Mouse (Mus musculus) adrenal gland, adult 10 weeks (tissue): ENCODE measurements around the gene Atp5b. TPM values are rescaled to one million over a fixed set of nuclear protein-coding genes. Genes with fewer than 3 reads are reported as not detected.

Experiments
- polyA plus RNA-seq: library from polyadenylated mRNA; stranded (reverse); fragments of 350-450 nt; fragmentation: Illumina TruSeq; extraction: RNeasy Lipid Tissue Mini Kit (QIAGEN cat#74804); gene quantifications from one replicate; pipeline ENCODE4 v1.2.3, GENCODE M21; 2014; ENCODE audit warnings: low read depth, low replicate concordance

The Atp5b gene
- 811 TPM for polyA plus RNA-seq

GRCm38 (mm10) chr10:128082880-128083421 is at the start of gene Atp5b:
Atp5b (plus strand) TSS chr10:128083273.

GRCm38 (mm10) chr10:128058601-128059151 is 24.4 kb upstream of the Atp5b start, which contains the start of gene Ptges3:
Ptges3 (plus strand) TSS chr10:128058954.

GRCm38 (mm10) chr10:128091564-128092505 is 8.8 kb downstream of the Atp5b start, which contains the start of gene Baz2a:
Baz2a (plus strand) TSS chr10:128091577.

Other genes with a start within 250 kb of the Atp5b start
- gene Rdh19, start 233.3 kb upstream of the Atp5b start, polyA plus RNA-seq = not detected
- gene Rdh16f2, start 216.8 kb upstream of the Atp5b start, polyA plus RNA-seq = not detected
- gene Rdh7, start 194.5 kb upstream of the Atp5b start, polyA plus RNA-seq = not detected
- gene Sdr9c7, start 184.8 kb upstream of the Atp5b start, polyA plus RNA-seq = 2.9 TPM
- gene Hsd17b6, start 75.7 kb upstream of the Atp5b start, polyA plus RNA-seq = not detected
- 12.9 TPM for gene Prim1, start 68.1 kb upstream of the Atp5b start, polyA plus RNA-seq
- gene Naca, start 47.7 kb upstream of the Atp5b start, polyA plus RNA-seq = 1,016 TPM
- gene Ptges3, start 24.3 kb upstream of the Atp5b start, polyA plus RNA-seq = 590 TPM
- gene Baz2a, start 8.3 kb downstream of the Atp5b start, polyA plus RNA-seq = 20.4 TPM
- gene Rbms2, start 97.0 kb downstream of the Atp5b start, polyA plus RNA-seq = 27.8 TPM
- not detected for gene Gls2, start 111.2 kb downstream of the Atp5b start, polyA plus RNA-seq
- gene Spryd4, start 128.5 kb downstream of the Atp5b start, polyA plus RNA-seq = 9.9 TPM
- not detected for gene Mip, start 142.6 kb downstream of the Atp5b start, polyA plus RNA-seq
- 1.7 TPM for gene Timeless, start 148.8 kb downstream of the Atp5b start, polyA plus RNA-seq
- gene Apon, start 170.8 kb downstream of the Atp5b start, polyA plus RNA-seq = not detected
- gene Apof, start 185.4 kb downstream of the Atp5b start, polyA plus RNA-seq = 7.3 TPM
- 16.5 TPM for gene Stat2, start 187.3 kb downstream of the Atp5b start, polyA plus RNA-seq
- not detected for gene Il23a, start 215.5 kb downstream of the Atp5b start, polyA plus RNA-seq
- 7.5 TPM for gene Pan2, start 220.1 kb downstream of the Atp5b start, polyA plus RNA-seq
- gene Cnpy2, start 239.2 kb downstream of the Atp5b start, polyA plus RNA-seq = 51.6 TPM